Mouse (Mus musculus): ENCODE measurements around the gene B3gnt3.

B3gnt3 gene

DNA sequence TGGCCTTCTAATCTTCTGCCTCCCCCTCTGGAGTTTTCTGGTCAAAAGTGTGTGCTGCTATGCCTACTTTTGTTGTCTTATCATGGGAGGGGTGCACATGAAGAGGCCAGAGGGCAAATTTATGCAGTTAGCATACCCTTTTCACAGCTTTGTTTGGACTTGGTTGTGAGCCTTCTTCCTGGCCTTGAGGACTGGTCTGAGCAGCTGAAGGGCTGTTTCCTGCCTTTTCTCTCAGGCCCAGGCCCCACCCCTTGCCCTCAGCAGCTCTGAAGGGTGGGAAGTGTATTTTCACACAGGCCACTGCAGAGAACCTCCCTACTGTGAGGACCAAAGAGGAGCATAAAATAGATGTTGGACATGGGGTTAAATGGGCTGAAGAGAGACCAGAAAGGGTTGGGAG, 24.0 kb downstream of the B3gnt3 start:
- peak in 1 of 2 experiments; percentile 10 for DNase-seq

DNA sequence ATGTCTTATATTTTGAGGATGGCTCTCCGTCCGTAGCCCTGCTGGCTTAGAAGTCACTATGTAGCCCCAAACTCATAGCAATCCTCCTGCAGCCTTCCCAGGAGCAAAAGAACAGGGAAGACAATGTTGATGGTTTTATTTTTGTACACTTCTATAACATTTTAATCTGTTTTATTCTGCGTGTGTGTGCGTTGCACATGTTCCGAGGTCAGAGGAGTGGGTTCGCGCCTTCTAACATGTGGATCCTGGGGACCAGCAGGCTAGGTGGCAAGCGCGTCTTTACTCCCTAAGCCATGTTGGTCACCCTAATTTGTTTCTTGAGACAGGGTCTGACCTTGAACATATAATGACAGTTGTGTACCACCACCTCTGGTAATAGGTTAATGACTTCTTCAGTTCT, 24.8 kb downstream of the B3gnt3 start:
- peak in 1 of 2 experiments; percentile 8 for DNase-seq

DNA sequence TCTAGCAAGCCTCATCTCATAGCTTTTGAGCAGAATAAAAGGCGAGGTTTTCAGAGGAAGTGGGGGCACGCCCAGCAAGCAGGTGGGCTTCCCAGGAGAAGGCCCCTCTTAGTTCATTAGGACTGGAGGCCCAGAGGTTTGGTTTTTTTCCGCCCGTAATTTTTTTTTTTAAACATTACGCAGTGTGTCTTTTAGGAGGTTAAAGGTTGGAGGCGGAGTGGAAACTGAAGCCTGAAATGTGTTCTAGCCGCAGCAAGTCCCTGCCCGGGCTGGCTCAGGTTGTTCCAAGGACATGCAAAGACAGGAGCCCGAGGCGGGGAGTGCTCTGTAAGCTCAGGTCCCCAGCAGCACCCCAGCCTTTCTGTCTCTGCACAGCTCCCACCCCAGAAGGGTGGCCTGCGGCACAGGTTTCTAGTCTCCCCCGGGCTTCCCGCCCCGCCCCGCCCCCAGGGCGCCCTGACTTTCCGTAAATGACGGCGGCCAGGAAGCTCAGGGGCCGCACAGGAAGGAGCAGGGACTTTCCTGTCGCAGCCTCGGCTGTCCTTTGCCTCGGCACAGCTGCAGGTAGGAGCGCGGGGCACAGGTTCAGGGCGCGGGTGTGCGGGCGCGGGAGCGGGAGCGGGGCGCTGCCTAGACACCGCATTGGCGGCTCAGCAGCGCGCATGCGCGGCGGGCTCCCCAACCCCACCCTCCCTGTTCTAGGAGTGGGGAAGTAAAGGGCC, 25.4 kb downstream of the B3gnt3 start, which contains the start of gene Jak3:
Jak3 (plus strand) TSS at position 277 of the 722 bp plus-strand sequence.
- peak; percentile 70 to 78 for DNase-seq

- peak in 1 of 2 experiments; percentile 7 for DNase-seq
These were observed 26.1 kb downstream of the B3gnt3 start for GRCm38 (mm10) chr8:71675456-71676019.

- no peak for DNase-seq
These were observed 27.5 kb downstream of the B3gnt3 start for GRCm38 (mm10) chr8:71674071-71674470.

- DNase-seq, result peak in 1 of 2 experiments; percentile 56
These were observed 29.3 kb downstream of the B3gnt3 start for GRCm38 (mm10) chr8:71672168-71672735.

DNA sequence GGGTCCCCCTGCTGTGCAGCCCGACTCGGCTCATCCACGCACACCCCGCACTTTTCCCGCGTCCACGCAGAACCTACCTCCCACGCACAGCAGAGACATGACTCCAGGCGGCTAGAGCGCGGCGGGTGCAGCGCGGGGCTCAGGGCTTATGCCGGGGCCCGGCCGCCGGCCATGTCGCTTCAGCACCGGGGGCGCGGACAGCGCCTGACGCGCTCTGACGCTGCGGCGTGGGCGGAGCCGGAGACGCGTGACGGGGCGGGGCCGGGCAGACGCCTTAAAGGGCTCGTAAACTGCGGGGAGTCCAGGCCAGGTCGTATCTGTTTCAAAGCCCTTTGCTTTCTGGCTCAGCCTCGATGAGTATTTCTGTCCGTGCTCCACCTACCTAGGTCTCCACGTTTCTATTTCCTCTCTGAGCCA, 30.0 kb downstream of the B3gnt3 start, which contains the start of gene Unc13a:
Unc13a (minus strand) TSS at position 209 of the 417 bp plus-strand sequence.
- DNase-seq, result peak; percentile 98

DNA sequence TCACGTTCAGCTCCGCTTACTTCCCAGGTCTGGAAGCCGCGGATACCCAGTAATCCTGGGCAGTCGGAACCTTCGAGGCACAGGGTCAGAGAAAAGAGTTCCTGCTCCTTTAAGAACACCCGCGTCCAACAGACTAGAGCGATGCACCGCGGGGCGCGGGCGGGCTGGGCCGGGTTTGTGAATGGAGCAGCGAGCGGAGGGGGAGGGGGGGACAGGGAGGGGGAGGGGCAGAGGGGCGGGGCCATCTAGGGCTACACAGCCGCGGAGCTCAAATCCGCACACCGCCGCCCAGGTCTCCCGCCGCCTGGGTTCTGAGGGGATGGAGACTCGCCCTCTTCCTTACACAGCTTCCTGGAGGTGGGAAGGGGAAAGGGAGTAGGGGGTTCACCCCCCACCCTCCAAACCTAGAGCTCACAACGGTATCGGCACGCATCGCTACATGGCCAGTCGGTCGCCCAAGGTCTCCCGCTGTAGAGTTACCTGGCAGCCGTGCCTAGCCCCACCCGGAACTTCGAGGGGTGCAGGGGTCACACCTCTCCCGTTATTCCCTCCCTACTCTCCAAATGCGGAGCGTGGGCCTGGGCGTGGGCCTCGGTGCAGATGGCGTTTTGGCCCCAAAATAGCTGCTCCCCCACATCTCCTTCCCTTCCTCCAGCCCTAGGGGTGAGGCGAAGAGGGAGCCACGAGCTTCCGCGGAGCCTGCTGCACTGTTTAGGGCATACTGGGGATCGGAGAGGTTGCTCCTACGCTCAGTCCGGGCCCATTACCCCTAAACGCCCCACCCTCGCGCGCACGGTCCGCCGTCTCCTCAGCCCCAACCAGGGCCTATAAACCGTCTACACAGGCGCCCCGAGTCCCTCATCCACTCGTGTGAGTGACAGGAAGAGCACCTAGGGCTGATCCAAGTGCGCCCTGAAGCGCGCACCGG, 30.7 kb downstream of the B3gnt3 start:
- peak; percentile 91 to 94 for DNase-seq

- DNase-seq, result peak in 1 of 2 experiments; percentile 44
These were observed 31.4 kb downstream of the B3gnt3 start for GRCm38 (mm10) chr8:71670198-71670597.

GRCm38 (mm10) chr8:71668220-71668975, 33.2 kb downstream of the B3gnt3 start:
- peak; percentile 61 to 64 for DNase-seq

DNA sequence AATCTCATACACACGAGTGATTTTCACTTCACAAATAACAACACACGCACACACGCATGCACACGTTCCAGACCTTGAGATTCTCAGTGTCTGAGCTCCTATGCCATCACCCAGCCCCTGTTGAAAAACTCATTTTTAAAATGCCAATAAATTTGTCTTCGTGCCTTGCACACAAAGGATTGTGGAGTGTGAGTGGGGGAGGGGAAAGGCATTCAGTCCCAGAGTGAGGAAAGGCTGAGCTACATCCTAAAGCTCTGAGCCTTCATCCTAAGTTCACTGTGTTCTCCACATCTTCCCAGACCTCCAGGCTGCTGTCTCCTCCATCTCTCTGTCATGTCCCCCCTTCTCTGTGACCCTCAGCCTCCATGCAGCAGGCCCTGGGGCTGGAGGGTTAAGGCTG, 34.3 kb downstream of the B3gnt3 start:
- DNase-seq, result no peak

DNA sequence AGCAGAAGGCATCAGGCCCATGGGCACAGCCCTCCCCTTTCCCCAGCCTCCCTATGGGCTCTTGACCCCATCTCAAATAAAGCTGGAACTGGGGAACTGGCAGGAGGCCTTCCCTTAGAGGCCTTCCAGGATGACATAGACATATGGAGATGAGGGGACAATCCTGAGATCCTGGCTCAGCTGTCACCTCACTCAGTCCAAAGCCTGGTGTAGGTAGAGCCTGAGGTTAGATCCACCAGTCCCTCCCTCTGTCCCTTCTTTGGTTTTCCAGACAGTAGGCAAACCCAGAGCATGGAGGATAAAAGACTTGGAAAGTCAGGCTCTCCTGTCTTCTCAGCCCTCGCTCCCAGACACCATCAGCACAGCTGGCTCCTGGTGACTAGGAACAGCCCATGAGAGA, 34.7 kb downstream of the B3gnt3 start:
- no peak for DNase-seq

GRCm38 (mm10) chr8:71665331-71666130, 36.1 kb downstream of the B3gnt3 start:
- DNase-seq, result peak in 1 of 2 experiments; percentile 70

DNA sequence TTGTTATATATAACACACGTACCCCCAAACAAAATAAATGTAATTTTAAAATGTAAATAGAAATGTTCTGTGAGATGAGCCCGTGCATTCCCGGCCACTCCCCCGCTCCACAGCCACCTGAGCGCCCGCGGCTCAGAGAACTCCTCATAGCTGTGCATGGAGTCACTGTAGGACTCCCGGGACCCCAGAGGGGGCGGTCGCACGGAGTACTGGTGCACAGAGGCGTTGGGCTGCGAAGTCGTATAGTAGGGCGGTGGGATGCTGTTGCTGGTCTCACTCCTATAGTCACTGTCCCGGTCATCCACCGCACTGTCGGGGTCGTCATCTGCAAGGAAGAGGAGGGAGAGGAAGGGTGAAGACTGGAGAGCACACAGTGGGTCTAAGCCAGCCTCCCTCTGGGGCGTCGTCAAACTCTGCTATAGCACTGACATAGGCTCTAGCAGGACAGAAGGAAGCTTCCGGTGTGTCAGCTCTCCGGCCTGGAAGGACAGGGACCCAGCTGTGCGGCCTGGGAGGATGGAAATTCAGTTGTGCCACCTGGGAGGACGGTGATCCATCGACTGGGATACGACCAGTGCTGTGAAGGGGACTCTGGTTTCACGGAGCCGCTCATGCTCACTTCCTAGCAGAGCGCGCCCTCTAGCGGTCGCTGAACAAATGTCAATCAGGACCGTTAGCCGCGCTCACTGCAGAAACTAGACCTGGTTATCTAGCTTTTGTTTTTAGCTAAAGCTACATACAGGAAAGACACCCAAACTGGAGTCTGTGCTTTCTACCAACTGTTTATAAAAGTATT, 41.1 kb downstream of the B3gnt3 start:
- DNase-seq, result peak; percentile 95 to 97

DNA sequence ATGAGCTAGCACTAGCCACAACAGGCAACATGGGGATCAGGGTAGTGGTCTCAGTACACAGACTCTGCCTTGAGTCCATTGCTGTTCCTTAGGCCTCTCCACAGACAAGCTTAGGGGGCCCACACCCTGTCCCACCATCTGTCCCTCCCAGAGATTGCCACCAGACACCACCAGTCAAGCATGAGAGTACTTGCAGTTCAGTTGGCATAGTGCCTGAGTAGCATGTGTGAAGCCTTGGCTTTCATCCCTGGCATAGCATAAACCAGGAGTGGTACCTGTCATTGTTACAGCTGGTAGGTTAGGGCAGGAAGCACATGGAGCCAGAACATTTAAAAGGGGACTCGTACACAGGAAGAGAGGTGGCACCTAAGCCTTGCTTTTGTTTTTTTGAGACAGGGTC, 41.8 kb downstream of the B3gnt3 start:
- peak; percentile 85 to 87 for DNase-seq

GRCm38 (mm10) chr8:71658515-71659049, 43.0 kb downstream of the B3gnt3 start:
- DNase-seq, result peak in 1 of 2 experiments; percentile 44

DNA sequence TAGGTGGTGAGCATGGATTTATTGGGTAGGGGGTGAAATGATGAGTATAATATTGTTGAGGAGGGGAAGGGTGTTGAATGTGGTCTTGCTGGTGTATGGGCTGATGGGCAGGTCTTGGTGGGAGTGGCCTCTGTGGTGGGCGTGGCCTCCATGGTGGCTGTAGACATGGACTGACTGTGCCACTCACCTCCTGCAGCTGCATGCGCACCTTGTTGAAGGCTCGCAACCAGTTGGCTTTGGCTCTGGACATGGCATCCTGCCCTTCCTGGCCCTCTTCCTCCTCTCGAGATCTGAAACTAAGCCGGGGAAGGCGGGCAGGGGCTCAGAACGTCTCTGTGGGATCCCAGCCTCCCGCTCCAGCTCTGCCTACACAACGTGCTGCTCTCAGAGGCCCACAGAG, 43.8 kb downstream of the B3gnt3 start:
- DNase-seq, result peak; percentile 56 to 64

DNA sequence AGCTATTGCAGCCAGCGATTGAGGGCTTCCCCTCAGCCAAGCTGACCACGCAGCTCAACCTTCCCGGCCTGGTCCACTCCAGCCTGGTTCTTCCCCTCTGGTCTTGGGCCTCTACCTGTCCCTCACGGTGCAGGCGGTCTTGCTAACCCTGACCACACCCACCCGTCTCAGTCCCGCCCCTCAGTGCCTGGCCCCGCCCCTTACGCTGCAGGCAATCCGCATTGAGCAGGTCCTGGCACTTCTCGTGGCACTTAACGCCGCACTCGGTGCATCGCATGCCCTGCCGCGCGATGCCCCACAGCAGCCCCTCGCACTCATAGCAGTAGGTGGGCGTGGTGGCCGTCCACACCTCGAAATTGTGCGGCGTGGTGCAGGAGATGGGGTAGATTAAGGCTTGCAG, 47.0 kb downstream of the B3gnt3 start:
- no peak for DNase-seq

GRCm38 (mm10) chr8:71645510-71645909, 56.1 kb downstream of the B3gnt3 start:
- DNase-seq, result no peak
